Mouse (Mus musculus) MEL (cell line): ENCODE results near the gene Tsga10. TPM values are rescaled to one million over a fixed set of nuclear protein-coding genes. Genes with fewer than 3 reads are reported as not detected.

Experiments
- DNase-seq: peaks from one replicate; pipeline ENCODE4 v3.0.0; 2011; ENCODE audit warnings: low read depth, low spot score
- H3K27ac ChIP-seq: 2 replicates; pipeline ENCODE4 v1.5.1; 2012; ENCODE audit warnings: low read depth, mild to moderate bottlenecking, control low read depth, low read length, moderate library complexity; ENCODE audit not compliant: control insufficient read depth
- H3K27me3 ChIP-seq, 2 experiments: fragments of 150-350 bp in 1 of 2; sonication (generic) in 1 of 2; 2 replicates each; pipeline ENCODE4 v1.6.1; 2012; ENCODE audit warnings: low read length in 2 of 2, mild to moderate bottlenecking in 2 of 2, improper control_type of control experiment in 1 of 2, moderate library complexity in 1 of 2; ENCODE audit not compliant: insufficient read depth in 2 of 2, control insufficient read depth in 1 of 2
- H3K36me3 ChIP-seq, 2 experiments: 2 replicates each; pipeline ENCODE4 v1.6.1; 2012 to 2014; ENCODE audit warnings: low read length in 2 of 2, improper control_type of control experiment in 1 of 2, inconsistent platforms in 1 of 2, mild to moderate bottlenecking in 1 of 2; ENCODE audit not compliant: insufficient read depth in 2 of 2, control insufficient read depth in 1 of 2
- H3K4me1 ChIP-seq, 2 experiments: fragments of 150-350 bp in 1 of 2; sonication (generic) in 1 of 2; 2 replicates each; pipeline ENCODE4 v1.6.1; 2012; ENCODE audit warnings: low read length in 2 of 2, improper control_type of control experiment in 1 of 2, mild to moderate bottlenecking in 1 of 2; ENCODE audit not compliant: insufficient read depth in 2 of 2, control insufficient read depth in 1 of 2
- H3K4me3 ChIP-seq, 2 experiments: fragments of 150-350 bp in 1 of 2; sonication (generic) in 1 of 2; 2 replicates each; pipeline ENCODE4 v1.5.1; 2012; ENCODE audit warnings: low read depth in 2 of 2, low read length in 2 of 2, mild to moderate bottlenecking in 2 of 2, moderate library complexity in 2 of 2, control low read depth in 1 of 2, improper control_type of control experiment in 1 of 2; ENCODE audit not compliant: control insufficient read depth in 1 of 2, insufficient read depth in 1 of 2
- H3K79me2 ChIP-seq: 2 replicates; pipeline ENCODE4 v1.6.1; 2012; ENCODE audit warnings: mild to moderate bottlenecking, low read length, moderate library complexity; ENCODE audit not compliant: control insufficient read depth, poor library complexity, insufficient read depth
- H3K9ac ChIP-seq: 2 replicates; pipeline ENCODE4 v1.6.1; 2012; ENCODE audit warnings: low read depth, mild to moderate bottlenecking, control low read depth, low read length, moderate library complexity; ENCODE audit not compliant: control insufficient read depth, poor library complexity, severe bottlenecking
- H3K9me3 ChIP-seq: fragments of 150-350 bp; sonication (generic); replicated peaks from 2 replicates; pipeline ENCODE4 v1.6.1; 2012; ENCODE audit warnings: mild to moderate bottlenecking, low read length, improper control_type of control experiment, moderate library complexity; ENCODE audit not compliant: insufficient read depth
- BHLHE40 ChIP-seq: IDR thresholded peaks from 2 replicates; pipeline ENCODE4 v1.6.1; 2012; ENCODE audit warnings: low read depth, mild to moderate bottlenecking, inconsistent platforms, low read length, improper control_type of control experiment, borderline replicate concordance
- CTCF ChIP-seq, 3 experiments: IDR thresholded peaks in 2 of 3; conservative IDR thresholded peaks in 1 of 3; 2 replicates each; pipeline ENCODE4 v1.5.1; 2011 to 2012; ENCODE audit warnings: low read length in 3 of 3, low read depth in 2 of 3, mild to moderate bottlenecking in 2 of 3, improper control_type of control experiment in 1 of 3, inconsistent platforms in 1 of 3, mixed read lengths in 1 of 3, moderate library complexity in 1 of 3; ENCODE audit not compliant: control insufficient read depth in 1 of 3, insufficient read depth in 1 of 3, poor library complexity in 1 of 3, severe bottlenecking in 1 of 3
- E2F4 ChIP-seq: IDR thresholded peaks from 2 replicates; pipeline ENCODE4 v1.6.1; 2011; ENCODE audit warnings: low read depth, low read length, improper control_type of control experiment, borderline replicate concordance
- ELF1 ChIP-seq: IDR thresholded peaks from 2 replicates; pipeline ENCODE4 v1.6.1; 2014; ENCODE audit warnings: low read depth, mild to moderate bottlenecking, inconsistent platforms, low read length, improper control_type of control experiment, moderate library complexity
- GABPA ChIP-seq: IDR thresholded peaks from 2 replicates; pipeline ENCODE4 v1.6.1; 2012; ENCODE audit warnings: low read depth, mild to moderate bottlenecking, inconsistent platforms, low read length, improper control_type of control experiment, moderate library complexity
- HCFC1 ChIP-seq: IDR thresholded peaks from 2 replicates; pipeline ENCODE4 v1.6.1; 2012; ENCODE audit warnings: low read depth, mild to moderate bottlenecking, inconsistent platforms, low read length, improper control_type of control experiment, moderate library complexity
- MAX ChIP-seq: IDR thresholded peaks from 2 replicates; pipeline ENCODE4 v1.6.1; 2011; ENCODE audit warnings: low read length, improper control_type of control experiment
- MEF2A ChIP-seq: IDR thresholded peaks from 2 replicates; pipeline ENCODE4 v1.6.1; 2014; ENCODE audit warnings: low read depth, mild to moderate bottlenecking, inconsistent platforms, low read length, improper control_type of control experiment; ENCODE audit not compliant: poor library complexity, insufficient replicate concordance, severe bottlenecking; ENCODE audit errors: extremely low read depth
- MXI1 ChIP-seq: IDR thresholded peaks from 2 replicates; pipeline ENCODE4 v1.6.1; 2011; ENCODE audit warnings: mild to moderate bottlenecking, low read depth, low read length, improper control_type of control experiment
- MYB ChIP-seq: IDR thresholded peaks from 2 replicates; pipeline ENCODE4 v1.6.1; 2011; ENCODE audit warnings: mild to moderate bottlenecking, low read depth, low read length, improper control_type of control experiment
- NRF1 ChIP-seq: IDR thresholded peaks from 2 replicates; pipeline ENCODE4 v1.6.1; 2014; ENCODE audit warnings: low read depth, mild to moderate bottlenecking, inconsistent platforms, low read length, improper control_type of control experiment, moderate library complexity; ENCODE audit not compliant: poor library complexity, insufficient read depth, severe bottlenecking
- RCOR1 ChIP-seq: IDR thresholded peaks from 2 replicates; pipeline ENCODE4 v1.6.1; 2012; ENCODE audit warnings: low read depth, mild to moderate bottlenecking, inconsistent platforms, low read length, improper control_type of control experiment
- SMC3 ChIP-seq: IDR thresholded peaks from 2 replicates; pipeline ENCODE4 v1.6.1; 2011; ENCODE audit warnings: low read depth, low read length, improper control_type of control experiment
- UBTF ChIP-seq: IDR thresholded peaks from 2 replicates; pipeline ENCODE4 v1.6.1; 2012; ENCODE audit warnings: low read depth, mild to moderate bottlenecking, inconsistent platforms, low read length, improper control_type of control experiment, moderate library complexity, borderline replicate concordance; ENCODE audit not compliant: insufficient read depth
- ZC3H11A ChIP-seq: IDR thresholded peaks from 2 replicates; pipeline ENCODE4 v1.6.1; 2012; ENCODE audit warnings: low read depth, mild to moderate bottlenecking, inconsistent platforms, low read length, improper control_type of control experiment
- ZKSCAN1 ChIP-seq: IDR thresholded peaks from 2 replicates; pipeline ENCODE4 v1.6.1; 2012; ENCODE audit warnings: low read depth, mild to moderate bottlenecking, inconsistent platforms, low read length, improper control_type of control experiment, moderate library complexity
- polyA plus RNA-seq, 2 experiments: library from polyadenylated mRNA; stranded (reverse) in 1 of 2; unstranded in 1 of 2; fragments of >175 nt in 1 of 2; fragments of >200 nt in 1 of 2; gene quantifications; 2 replicates each; pipeline versions ENCODE4 v1.2.1 to v1.2.4; 2012; ENCODE audit warnings: low replicate concordance in 2 of 2, low read depth in 1 of 2; ENCODE audit not compliant: insufficient read length in 2 of 2, insufficient read depth in 1 of 2, missing spikeins in 1 of 2
- total RNA-seq: library from RNA; depleted of rRNA; stranded (reverse); fragments of 300-350 nt; gene quantifications from 2 replicates; pipeline ENCODE4 v1.2.3, GENCODE M21; 2012

Gene Tsga10
- total and polyA plus RNA-seq, 3 experiments: 0.35 to 0.64 TPM; not detected in 1

GRCm38 (mm10) chr1:37725880-37726279 lies 140.3 kb downstream of the Tsga10 start:
- Histone ChIP-seq H3K9ac (no peak overlapping the region), H3K27me3 (peaks cover 4 to 6% of the 10 kb centered on the region in 2 experiments; a peak in 3 of 4 replicates), H3K9me3 (no peaks in the 10 kb centered on the region), H3K79me2 (no peaks in the 10 kb centered on the region), H3K4me3 (no peak overlapping the region), H3K27ac (no peak overlapping the region), H3K4me1 (peaks cover 0 to 7% of the 10 kb centered on the region in 2 experiments; a peak in 1 of 4 replicates), H3K36me3 (no peaks in the 10 kb centered on the region)
- DNase-seq: no peak
- TF ChIP-seq CTCF (IDR thresholded peaks at IDR 0.05 in 2 of 3, conservative IDR thresholded peaks at IDR 0.05 in 1 of 3; ENCODE audit: control insufficient read depth in 1 of 3, insufficient read depth in 1 of 3, low read depth in 2 of 3, low read length in 3 of 3, poor library complexity in 1 of 3, severe bottlenecking in 1 of 3): no peak
- no peak for TF ChIP-seq UBTF
- no peak for TF ChIP-seq MAX
- TF ChIP-seq NRF1: no peak
- no peak for TF ChIP-seq MEF2A
- TF ChIP-seq GABPA: no peak
- TF ChIP-seq HCFC1: no peak

GRCm38 (mm10) chr1:37721092-37721491 lies 145.1 kb downstream of the Tsga10 start:
- H3K4me1 ChIP-seq: no peaks in the 10 kb centered on the region
- H3K27me3 ChIP-seq: peaks cover 5 to 11% of the 10 kb centered on the region in 2 experiments; a peak in 3 of 4 replicates

More at GRCm38 (mm10) chr1:37721092-37721491, 145.1 kb downstream of the Tsga10 start:
- TF ChIP-seq RCOR1 (no peak), BHLHE40 (no peak), NRF1 (no peak), ELF1 (no peak), ZKSCAN1 (no peak), E2F4 (no peak), MXI1 (no peak), ZC3H11A (no peak), MYB (no peak), UBTF (no peak), SMC3 (no peak)
- no peak for DNase-seq
- Histone ChIP-seq H3K36me3 (no peaks in the 10 kb centered on the region), H3K9ac (no peak overlapping the region), H3K79me2 (no peaks in the 10 kb centered on the region), H3K27ac (no peak overlapping the region), H3K9me3 (no peaks in the 10 kb centered on the region), H3K4me3 (no peak overlapping the region)
